9 mouse cellular contexts compared by ENCODE assay signal in the genomic region with DNA sequence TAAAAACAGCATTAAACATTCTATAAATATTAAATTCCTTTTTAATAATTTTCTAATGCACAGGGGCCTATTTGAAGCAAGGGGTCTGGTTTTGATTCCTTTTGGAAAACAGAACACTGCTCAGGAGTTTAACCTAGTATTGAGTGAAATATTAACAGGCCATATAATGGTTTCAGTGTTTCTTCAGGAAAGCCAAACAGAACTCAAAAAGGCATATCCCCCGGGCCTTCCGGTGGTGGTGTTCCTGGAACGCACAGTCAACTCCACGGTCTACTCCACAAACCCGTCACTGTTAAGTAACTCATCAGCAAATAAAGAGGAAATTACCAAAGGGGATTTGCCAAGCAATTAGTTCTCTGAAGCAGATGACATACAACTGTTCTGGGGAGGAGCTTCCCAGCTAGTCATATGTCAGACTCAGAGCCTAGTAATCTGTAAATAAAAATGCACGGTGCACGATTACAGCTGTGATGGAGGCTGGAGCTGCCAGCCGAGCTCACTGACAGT. TPM values are rescaled to one million over a fixed set of nuclear protein-coding genes. Genes with fewer than 3 reads are reported as not detected.
DNase-seq lines count a peak whose midpoint lies in the region; ATAC-seq and TF ChIP-seq lines count a peak whose summit lies in the region.
"Had no signal": no experiment of that assay in that cellular context is flagged by ENCODE, and none has a peak within 500 bp of the region (broad histone marks: within the 10 kb centered on the region; RNA-seq: fewer than 3 reads in every experiment).

No protein-coding gene starts in this region.

- no peak overlapping the region for H3K4me2 ChIP-seq in forebrain, embryonic 15.5 days (replicated peaks)
- no peak overlapping the region for H3K4me2 ChIP-seq in forebrain, embryonic 11.5 days (ENCODE audit: low read depth, low read length, severe bottlenecking)
- no peak overlapping the region for H3K4me2 ChIP-seq in lung, postnatal 0 days (replicated peaks; ENCODE audit: low read depth, low read length)
- no peak overlapping the region for H3K4me2 ChIP-seq in kidney, embryonic 14.5 days (replicated peaks; ENCODE audit: low read depth, low read length)

- TF ChIP-seq CTCF in lung, postnatal 0 days (IDR thresholded peaks at IDR 0.05) = no peak

- H3K4me1 ChIP-seq in forebrain, embryonic 15.5 days = peaks cover 8% of the 10 kb centered on the region
- H3K4me1 ChIP-seq in forebrain, embryonic 11.5 days (replicated peaks; ENCODE audit: control insufficient read depth, insufficient read depth, low read length) = no peaks in the 10 kb centered on the region; the same call in 1 of the 2 replicates
- peaks cover 12% of the 10 kb centered on the region for H3K4me1 ChIP-seq in lung, postnatal 0 days (ENCODE audit: insufficient read depth, low read depth, low read length)
- peaks cover 2% of the 10 kb centered on the region; the same call in 1 of the 2 replicates for H3K4me1 ChIP-seq in kidney, embryonic 14.5 days (ENCODE audit: control insufficient read depth, insufficient read depth, low read length)

- peak; percentile 64 for ATAC-seq in forebrain, embryonic 15.5 days (replicated peaks)
- no peak for ATAC-seq in forebrain, embryonic 11.5 days (replicated peaks; ENCODE audit: low FRiP score)
- peak; percentile 42 for ATAC-seq in lung, postnatal 0 days
- peak; percentile 60 for ATAC-seq in kidney, embryonic 14.5 days (ENCODE audit: low FRiP score, low TSS enrichment)

- 37% methylated on average over 8 of the region's 8 CpGs for WGBS in forebrain, embryonic 15.5 days
- 83% methylated on average over 8 of the region's 8 CpGs for WGBS in forebrain, embryonic 11.5 days
- 37% methylated on average over 8 of the region's 8 CpGs for WGBS in lung, postnatal 0 days
- 21% methylated on average over 8 of the region's 8 CpGs for WGBS in kidney, embryonic 14.5 days

- no peak for TF ChIP-seq EP300 in lung, postnatal 0 days (IDR thresholded peaks at IDR 0.05)

- H3K27ac ChIP-seq in forebrain, embryonic 15.5 days (replicated peaks) = peak overlapping the region; percentile 32; the same call in 1 of the 2 replicates
- H3K27ac ChIP-seq in forebrain, embryonic 11.5 days (ENCODE audit: low read depth, low read length) = no peak overlapping the region
- H3K27ac ChIP-seq in lung, postnatal 0 days (ENCODE audit: low read length) = no peak overlapping the region
- H3K27ac ChIP-seq in kidney, embryonic 14.5 days (ENCODE audit: low read depth, low read length) = peak overlapping the region; percentile 24; the same call in 1 of the 2 replicates

- no peak for DNase-seq in forebrain, embryonic 11.5 days (ENCODE audit: low spot score)
- DNase-seq in lung, postnatal 0 days (ENCODE audit: low spot score) = peak; percentile 45
- DNase-seq in lung, postnatal 25 days (ENCODE audit: low spot score) = no peak
- peak; percentile 15 for DNase-seq in retina, postnatal 1 day
- DNase-seq in adrenal gland, postnatal 4 days (ENCODE audit: low spot score in 2 of 2) = no peak
- DNase-seq in spleen, postnatal 4 days (ENCODE audit: low spot score in 2 of 2) = no peak

- H3K4me3 ChIP-seq in forebrain, embryonic 15.5 days = no peak overlapping the region
- H3K4me3 ChIP-seq in forebrain, embryonic 11.5 days (ENCODE audit: low read depth, low read length) = no peak overlapping the region
- H3K4me3 ChIP-seq in lung, postnatal 0 days (ENCODE audit: low read depth, low read length) = no peak overlapping the region
- H3K4me3 ChIP-seq in kidney, embryonic 14.5 days (ENCODE audit: low read length) = no peak overlapping the region
- H3K4me3 ChIP-seq: megakaryocyte, embryonic 14.5 days had no signal

- no peaks in the 10 kb centered on the region for H3K27me3 ChIP-seq in forebrain, embryonic 15.5 days
- H3K27me3 ChIP-seq in forebrain, embryonic 11.5 days (ENCODE audit: control insufficient read depth, insufficient read depth, low read length) = no peaks in the 10 kb centered on the region
- H3K27me3 ChIP-seq in lung, postnatal 0 days (replicated peaks; ENCODE audit: insufficient read depth, low read length) = no peaks in the 10 kb centered on the region
- no peaks in the 10 kb centered on the region for H3K27me3 ChIP-seq in kidney, embryonic 14.5 days (ENCODE audit: control insufficient read depth, insufficient read depth, low read length)
- H3K27me3 ChIP-seq: megakaryocyte, embryonic 14.5 days had no signal

- H3K9ac ChIP-seq in forebrain, embryonic 15.5 days (replicated peaks) = no peak overlapping the region
- no peak overlapping the region for H3K9ac ChIP-seq in forebrain, embryonic 11.5 days (ENCODE audit: low read length)
- no peak overlapping the region for H3K9ac ChIP-seq in lung, postnatal 0 days (replicated peaks; ENCODE audit: low read depth)
- H3K9ac ChIP-seq in kidney, embryonic 14.5 days (ENCODE audit: low read depth, low read length) = no peak overlapping the region

- no peaks in the 10 kb centered on the region; the same call in 1 of the 2 replicates for H3K36me3 ChIP-seq in forebrain, embryonic 15.5 days
- no peaks in the 10 kb centered on the region for H3K36me3 ChIP-seq in forebrain, embryonic 11.5 days (ENCODE audit: control insufficient read depth, insufficient read depth, low read length)
- no peaks in the 10 kb centered on the region for H3K36me3 ChIP-seq in lung, postnatal 0 days (ENCODE audit: insufficient read depth, low read length)
- no peaks in the 10 kb centered on the region for H3K36me3 ChIP-seq in kidney, embryonic 14.5 days (ENCODE audit: control insufficient read depth, insufficient read depth, low read length)

- H3K9me3 ChIP-seq in forebrain, embryonic 15.5 days = no peaks in the 10 kb centered on the region
- no peaks in the 10 kb centered on the region for H3K9me3 ChIP-seq in forebrain, embryonic 11.5 days (ENCODE audit: control insufficient read depth, low read length)
- H3K9me3 ChIP-seq in lung, postnatal 0 days (ENCODE audit: low read length) = no peaks in the 10 kb centered on the region
- H3K9me3 ChIP-seq in kidney, embryonic 14.5 days (ENCODE audit: control insufficient read depth, low read length) = no peaks in the 10 kb centered on the region
- H3K9me3 ChIP-seq: megakaryocyte, embryonic 14.5 days had no signal

RNA-seq across cellular contexts. Expression of gene Atxn1, which starts 14.4 kb away (rescaled TPM):
- 11.6 and 12.8 TPM in 2 replicates for polyA plus RNA-seq in forebrain, embryonic 15.5 days (2015; fragmentation: Nextera tagmentation; extraction: Ambion mirVana)
- 2.2 and 3.3 TPM in 2 replicates for polyA plus RNA-seq in forebrain, embryonic 11.5 days (2014; fragmentation: Nextera tagmentation; extraction: Ambion mirVana)
- 11.9 and 14.7 TPM in 2 replicates for polyA plus RNA-seq in lung, postnatal 0 days (2015; fragmentation: Nextera tagmentation; extraction: Ambion mirVana)
- 3.9 and 4.0 TPM in 2 replicates for polyA plus RNA-seq in kidney, embryonic 14.5 days (2014; fragmentation: Nextera tagmentation; extraction: Ambion mirVana)
- total RNA-seq in adrenal gland, postnatal 4 days (2021) = 10 to 100 TPM; 47.6 to 49.1 TPM

Comparison
In these comparisons a context has a peak if more than half of its experiments do, and no peak if none do; other contexts are left out.
1. H3K27ac ChIP-seq: peak in forebrain, embryonic 15.5 days (single experiment) and kidney, embryonic 14.5 days (single experiment); none in forebrain, embryonic 11.5 days (single experiment) and lung, postnatal 0 days (single experiment).
2. DNase-seq: peak in lung, postnatal 0 days (single experiment) and retina, postnatal 1 day (single experiment); none in forebrain, embryonic 11.5 days (single experiment), lung, postnatal 25 days (single experiment), adrenal gland, postnatal 4 days (0 of 2) and spleen, postnatal 4 days (0 of 2).